Mouse (Mus musculus): ENCODE data around the gene Lrmda.

GRCm38 (mm10) chr14:22284823-22285517, 265.5 kb downstream of the Lrmda start:
- TF ChIP-seq CTCF (IDR thresholded peaks at IDR 0.05; ENCODE audit: extremely low read depth, insufficient read depth, low read length) (no peak), POLR2A (IDR thresholded peaks at IDR 0.05; ENCODE audit: extremely low read depth, insufficient read depth, low read length) (no peak)
